Mouse (Mus musculus): Measurements from ENCODE around the gene Ccn1.

GRCm38 (mm10) chr3:145621209-145621608 is 28.6 kb downstream of the Ccn1 start:
- TF ChIP-seq CTCF (IDR thresholded peaks at IDR 0.05; ENCODE audit: low read depth) (no peak), EP300 (IDR thresholded peaks at IDR 0.05; ENCODE audit: low read depth) (no peak)

Data from liver, postnatal 0 days (tissue).